ENCODE assay signal across 9 mouse cellular contexts in genomic region chr2:136714008-136714411, GRCm38 (mm10). TPM values are rescaled to one million over a fixed set of nuclear protein-coding genes. Genes with fewer than 3 reads are reported as not detected.
A peak's percentile ranks its signal among the peaks of the same experiment; 100 is the strongest.
DNase-seq lines count a peak whose midpoint lies in the region; TF ChIP-seq lines count a peak whose summit lies in the region.
"Had no signal": no experiment of that assay in that cellular context is flagged by ENCODE, and none has a peak within 500 bp of the region (broad histone marks: within the 10 kb centered on the region; RNA-seq: fewer than 3 reads in every experiment).

No protein-coding gene starts in this region.

- intact Hi-C loops in left cerebral cortex, adult 2 months (cut with DNase I) = loop anchor here (5.0 kb wide), 1 partner anchor 97 kb away; no protein-coding TSS in a partner anchor

- peak overlapping the region; percentile 97 for H3K27ac ChIP-seq in cortical plate, adult 2 months (ENCODE audit: insufficient read depth, low read length)
- peak overlapping the region; percentile 98 for H3K27ac ChIP-seq in left cerebral cortex, adult 2 months
- H3K27ac ChIP-seq: macrophage had no signal

- DNase-seq in adrenal gland, adult 18-20 months (ENCODE audit: low spot score in 2 of 2) = peak; percentile 82 to 83
- DNase-seq in gastrocnemius, postnatal 25 days = peak; percentile 61
- peak; percentile 58 for DNase-seq in hindlimb bud, embryonic 11.5 days (ENCODE audit: extremely low spot score, low read depth, low spot score)
- peak; percentile 53 to 58 for DNase-seq in left cerebral cortex, adult 2 months (ENCODE audit: extremely low spot score in 1 of 2, low spot score in 2 of 2)
- DNase-seq in lung, postnatal 4 days = peak; percentile 83 to 87
- DNase-seq in right cerebral cortex, postnatal 14 days = peak; percentile 67
- DNase-seq in T-cell, adult 2 months (ENCODE audit: low spot score) = no peak

- H3K4me1 ChIP-seq in cortical plate, adult 2 months (ENCODE audit: control insufficient read depth, insufficient read depth, low read length) = no peaks in the 10 kb centered on the region; the same call in 1 of the 2 replicates

- TF ChIP-seq POLR2A in cortical plate, adult 2 months (IDR thresholded peaks at IDR 0.05; ENCODE audit: extremely low read depth, insufficient read depth, low read length) = peak; percentile 55; the same call in 1 of the 2 replicates

- peak overlapping the region; percentile 97 for H3K4me3 ChIP-seq in cortical plate, adult 2 months (ENCODE audit: insufficient read depth, low read length)
- H3K4me3 ChIP-seq in left cerebral cortex, adult 2 months = peak overlapping the region; percentile 73

- TF ChIP-seq CTCF in cortical plate, adult 2 months (IDR thresholded peaks at IDR 0.05; ENCODE audit: extremely low read depth, insufficient read depth, low read length) = no peak
- TF ChIP-seq CTCF in left cerebral cortex, adult 2 months (IDR thresholded peaks at IDR 0.05) = no peak

RNA-seq across cellular contexts. Expression of gene Snap25, which starts 0.8 kb away (rescaled TPM):
- 10 to 100 TPM; 34.0 to 56.6 TPM for total RNA-seq in adrenal gland, adult 18-20 months (2021)
- 2,914 and 2,964 TPM in 2 replicates for polyA plus RNA-seq in cortical plate, adult 2 months (2012; rRNA removed)
- total RNA-seq in gastrocnemius, postnatal 25 days (2021) = under 1 TPM in 1 of 2 experiments, not detected in 1; 0.16 TPM
- 1,000 to 10,000 TPM; 3,053 to 3,248 TPM for total RNA-seq in left cerebral cortex, adult 2 months (2021)
- polyA plus RNA-seq: macrophage had no signal

Comparison
In these comparisons a context has a peak if more than half of its experiments do, and no peak if none do; other contexts are left out.
1. RNA of gene Snap25, which starts 0.8 kb away (total RNA-seq): 3,053 to 3,248 TPM in left cerebral cortex, adult 2 months; 34.0 to 56.6 TPM in adrenal gland, adult 18-20 months and 0.16 TPM in gastrocnemius, postnatal 25 days; every median in the first group is over 10 times any median in the second.